Mouse (Mus musculus): ENCODE data around the gene Dnm1.

The Dnm1 gene

GRCm38 (mm10) chr2:32353007-32353542 lies at the start of gene Dnm1:
Gene Dnm1 (minus strand): TSS chr2:32353338.
- peak; percentile 86 for DNase-seq (ENCODE audit: low spot score)

- DNase-seq (ENCODE audit: low spot score) = no peak
Observed at GRCm38 (mm10) chr2:32396695-32397094, 43.6 kb upstream of the Dnm1 start.

GRCm38 (mm10) chr2:32395946-32396621 lies 42.9 kb upstream of the Dnm1 start:
- peak; percentile 96 for DNase-seq (ENCODE audit: low spot score)

- DNase-seq (ENCODE audit: low spot score) = peak; percentile 92
Observed at GRCm38 (mm10) chr2:32395484-32395945, 42.4 kb upstream of the Dnm1 start, which contains the start of gene Ptges2. Gene Ptges2 (plus strand): TSS chr2:32395896.

GRCm38 (mm10) chr2:32394973-32395372 lies 41.8 kb upstream of the Dnm1 start:
- DNase-seq (ENCODE audit: low spot score) = peak; percentile 39

GRCm38 (mm10) chr2:32392063-32392462 lies 38.9 kb upstream of the Dnm1 start:
- peak; percentile 56 for DNase-seq (ENCODE audit: low spot score)

GRCm38 (mm10) chr2:32390871-32391270 lies 37.7 kb upstream of the Dnm1 start:
- peak; percentile 45 for DNase-seq (ENCODE audit: low spot score)

GRCm38 (mm10) chr2:32389157-32389556 lies 36.0 kb upstream of the Dnm1 start:
- DNase-seq (ENCODE audit: low spot score) = no peak

GRCm38 (mm10) chr2:32387706-32388490 lies 34.8 kb upstream of the Dnm1 start, which contains the start of gene Lcn2:
Gene Lcn2 (minus strand): TSS chr2:32388252.
- peak; percentile 50 for DNase-seq (ENCODE audit: low spot score)

GRCm38 (mm10) chr2:32382689-32383088 lies 29.6 kb upstream of the Dnm1 start:
- DNase-seq (ENCODE audit: low spot score) = no peak

- peak; percentile 96 for DNase-seq (ENCODE audit: low spot score)
Observed at GRCm38 (mm10) chr2:32381775-32382223, 28.7 kb upstream of the Dnm1 start, which contains the start of gene 1110008P14Rik. Gene 1110008P14Rik (minus strand): TSS chr2:32381938.

GRCm38 (mm10) chr2:32381141-32381774 lies 28.1 kb upstream of the Dnm1 start:
- no peak for DNase-seq (ENCODE audit: low spot score)

- no peak for DNase-seq (ENCODE audit: low spot score)
Observed at GRCm38 (mm10) chr2:32380001-32380500, 26.9 kb upstream of the Dnm1 start.

- DNase-seq (ENCODE audit: low spot score) = no peak
Observed at GRCm38 (mm10) chr2:32376963-32377362, 23.8 kb upstream of the Dnm1 start.

GRCm38 (mm10) chr2:32375317-32375940 lies 22.3 kb upstream of the Dnm1 start:
- DNase-seq (ENCODE audit: low spot score) = no peak

GRCm38 (mm10) chr2:32374191-32374590 lies 21.1 kb upstream of the Dnm1 start:
- DNase-seq (ENCODE audit: low spot score) = no peak

GRCm38 (mm10) chr2:32367315-32367714 lies 14.2 kb upstream of the Dnm1 start:
- DNase-seq (ENCODE audit: low spot score) = no peak

GRCm38 (mm10) chr2:32364121-32364520 lies 11.0 kb upstream of the Dnm1 start:
- no peak for DNase-seq (ENCODE audit: low spot score)

GRCm38 (mm10) chr2:32363376-32364106 lies 10.4 kb upstream of the Dnm1 start:
- DNase-seq (ENCODE audit: low spot score) = peak; percentile 64

GRCm38 (mm10) chr2:32362817-32363340 lies 9.7 kb upstream of the Dnm1 start:
- peak; percentile 93 for DNase-seq (ENCODE audit: low spot score)

Measured in lung, postnatal 25 days (tissue).